Mouse (Mus musculus) cerebellum, adult 2 months (tissue): ENCODE measurements around the gene Tm9sf2.

Experiments
- CTCF ChIP-seq: fragments of 200-500 bp; IDR thresholded peaks from 2 replicates; pipeline ENCODE4 v1.5.1; 2011; ENCODE audit warnings: low read depth, mild to moderate bottlenecking, control low read depth, low read length, moderate library complexity, borderline replicate concordance; ENCODE audit not compliant: insufficient read depth
- POLR2A ChIP-seq: fragments of 200-500 bp; IDR thresholded peaks from 2 replicates; pipeline ENCODE4 v1.6.1; 2011; ENCODE audit warnings: low read length, control low read depth, borderline replicate concordance; ENCODE audit not compliant: insufficient read depth

GRCm38 (mm10) chr14:122131644-122132043 is 24.8 kb downstream of the Tm9sf2 start:
- TF ChIP-seq CTCF (no peak), POLR2A (no peak)
